Mouse (Mus musculus): ENCODE measurements around the gene Tas2r144. TPM values are rescaled to one million over a fixed set of nuclear protein-coding genes. Genes with fewer than 3 reads are reported as not detected.

The Tas2r144 gene
- polyA plus RNA-seq (2012; rRNA removed) = not detected in 2 replicates

GRCm38 (mm10) chr6:42215028-42215427, at the start of gene Tas2r144:
Gene Tas2r144, plus strand, starts transcription at chr6:42215328.
- WGBS = 82% methylated on average over 2 of the region's 2 CpGs
- Histone ChIP-seq H3K27me3 (ENCODE audit: control insufficient read depth, insufficient read depth, low read length) (no peaks in the 10 kb centered on the region), H3K27ac (ENCODE audit: insufficient read depth, low read length) (no peak within 1 kb of the TSS), H3K4me3 (replicated peaks; ENCODE audit: insufficient read depth, low read depth, low read length) (no peak within 1 kb of the TSS), H3K4me1 (ENCODE audit: control insufficient read depth, insufficient read depth, low read length) (no peaks in the 10 kb centered on the region)
- TF ChIP-seq POLR2A (IDR thresholded peaks at IDR 0.05; ENCODE audit: borderline replicate concordance, insufficient read depth, low read length) = no peak
- TF ChIP-seq CTCF (IDR thresholded peaks at IDR 0.05; ENCODE audit: borderline replicate concordance, insufficient read depth, low read depth, low read length) = no peak
- no peak for DNase-seq

- Histone ChIP-seq H3K27me3 (ENCODE audit: control insufficient read depth, insufficient read depth, low read length) (no peaks in the 10 kb centered on the region), H3K27ac (ENCODE audit: insufficient read depth, low read length) (no peak overlapping the region), H3K4me3 (replicated peaks; ENCODE audit: insufficient read depth, low read depth, low read length) (no peak overlapping the region), H3K4me1 (ENCODE audit: control insufficient read depth, insufficient read depth, low read length) (no peaks in the 10 kb centered on the region)
- DNase-seq = no peak
- WGBS = 50% methylated on average over 1 of the region's 1 CpGs
- TF ChIP-seq CTCF (IDR thresholded peaks at IDR 0.05; ENCODE audit: borderline replicate concordance, insufficient read depth, low read depth, low read length) = no peak
Observed at GRCm38 (mm10) chr6:42182462-42182861, 32.7 kb upstream of the Tas2r144 start.

- H3K27ac ChIP-seq (ENCODE audit: insufficient read depth, low read length) = no peak overlapping the region
- DNase-seq = no peak
- no peaks in the 10 kb centered on the region for H3K27me3 ChIP-seq (ENCODE audit: control insufficient read depth, insufficient read depth, low read length)
- TF ChIP-seq CTCF (IDR thresholded peaks at IDR 0.05; ENCODE audit: borderline replicate concordance, insufficient read depth, low read depth, low read length) (no peak), POLR2A (IDR thresholded peaks at IDR 0.05; ENCODE audit: borderline replicate concordance, insufficient read depth, low read length) (no peak)
- no peaks in the 10 kb centered on the region for H3K4me1 ChIP-seq (ENCODE audit: control insufficient read depth, insufficient read depth, low read length)
- WGBS = 54% methylated on average over 3 of the region's 3 CpGs
- no peak overlapping the region for H3K4me3 ChIP-seq (replicated peaks; ENCODE audit: insufficient read depth, low read depth, low read length)
Observed at GRCm38 (mm10) chr6:42186230-42186629, 28.9 kb upstream of the Tas2r144 start.

- Histone ChIP-seq H3K27me3 (ENCODE audit: control insufficient read depth, insufficient read depth, low read length) (no peaks in the 10 kb centered on the region), H3K4me1 (ENCODE audit: control insufficient read depth, insufficient read depth, low read length) (no peaks in the 10 kb centered on the region), H3K27ac (ENCODE audit: insufficient read depth, low read length) (no peak overlapping the region), H3K4me3 (replicated peaks; ENCODE audit: insufficient read depth, low read depth, low read length) (no peak overlapping the region)
- DNase-seq = peak in 1 of 2 experiments; percentile 11
- 28% methylated on average over 3 of the region's 3 CpGs for WGBS
- TF ChIP-seq POLR2A (IDR thresholded peaks at IDR 0.05; ENCODE audit: borderline replicate concordance, insufficient read depth, low read length) (no peak), CTCF (IDR thresholded peaks at IDR 0.05; ENCODE audit: borderline replicate concordance, insufficient read depth, low read depth, low read length) (no peak)
Observed at GRCm38 (mm10) chr6:42197710-42198109, 17.4 kb upstream of the Tas2r144 start.

- TF ChIP-seq CTCF (IDR thresholded peaks at IDR 0.05; ENCODE audit: borderline replicate concordance, insufficient read depth, low read depth, low read length) (no peak), POLR2A (IDR thresholded peaks at IDR 0.05; ENCODE audit: borderline replicate concordance, insufficient read depth, low read length) (no peak)
- no peaks in the 10 kb centered on the region for H3K27me3 ChIP-seq (ENCODE audit: control insufficient read depth, insufficient read depth, low read length)
- H3K4me3 ChIP-seq (replicated peaks; ENCODE audit: insufficient read depth, low read depth, low read length) = no peak overlapping the region
- no peak overlapping the region for H3K27ac ChIP-seq (ENCODE audit: insufficient read depth, low read length)
- no peaks in the 10 kb centered on the region for H3K4me1 ChIP-seq (ENCODE audit: control insufficient read depth, insufficient read depth, low read length)
- no peak for DNase-seq
- WGBS = 62% methylated on average over 1 of the region's 1 CpGs
Observed at GRCm38 (mm10) chr6:42199498-42199897, 15.6 kb upstream of the Tas2r144 start.

- Histone ChIP-seq H3K4me1 (ENCODE audit: control insufficient read depth, insufficient read depth, low read length) (no peaks in the 10 kb centered on the region), H3K27me3 (ENCODE audit: control insufficient read depth, insufficient read depth, low read length) (no peaks in the 10 kb centered on the region), H3K4me3 (replicated peaks; ENCODE audit: insufficient read depth, low read depth, low read length) (no peak overlapping the region), H3K27ac (ENCODE audit: insufficient read depth, low read length) (no peak overlapping the region)
- TF ChIP-seq CTCF (IDR thresholded peaks at IDR 0.05; ENCODE audit: borderline replicate concordance, insufficient read depth, low read depth, low read length) (no peak), POLR2A (IDR thresholded peaks at IDR 0.05; ENCODE audit: borderline replicate concordance, insufficient read depth, low read length) (no peak)
- peak; percentile 15 to 32 for DNase-seq
- WGBS = 14% methylated on average over 3 of the region's 3 CpGs
Observed at GRCm38 (mm10) chr6:42222286-42222685, 7.2 kb downstream of the Tas2r144 start.

- H3K27me3 ChIP-seq (ENCODE audit: control insufficient read depth, insufficient read depth, low read length) = no peaks in the 10 kb centered on the region
- TF ChIP-seq POLR2A (IDR thresholded peaks at IDR 0.05; ENCODE audit: borderline replicate concordance, insufficient read depth, low read length) = no peak
- no peak for TF ChIP-seq CTCF (IDR thresholded peaks at IDR 0.05; ENCODE audit: borderline replicate concordance, insufficient read depth, low read depth, low read length)
- H3K4me3 ChIP-seq (replicated peaks; ENCODE audit: insufficient read depth, low read depth, low read length) = no peak overlapping the region
- DNase-seq = no peak
- WGBS = 77% methylated on average over 4 of the region's 4 CpGs
- no peak overlapping the region for H3K27ac ChIP-seq (ENCODE audit: insufficient read depth, low read length)
- no peaks in the 10 kb centered on the region for H3K4me1 ChIP-seq (ENCODE audit: control insufficient read depth, insufficient read depth, low read length)
Observed at GRCm38 (mm10) chr6:42225046-42225445, 9.9 kb downstream of the Tas2r144 start.

- no peaks in the 10 kb centered on the region for H3K4me1 ChIP-seq (ENCODE audit: control insufficient read depth, insufficient read depth, low read length)
- no peak overlapping the region for H3K4me3 ChIP-seq (replicated peaks; ENCODE audit: insufficient read depth, low read depth, low read length)
- no peaks in the 10 kb centered on the region for H3K27me3 ChIP-seq (ENCODE audit: control insufficient read depth, insufficient read depth, low read length)
- no peak for TF ChIP-seq POLR2A (IDR thresholded peaks at IDR 0.05; ENCODE audit: borderline replicate concordance, insufficient read depth, low read length)
- peak; percentile 37; the same call in 1 of the 2 replicates for TF ChIP-seq CTCF (IDR thresholded peaks at IDR 0.05; ENCODE audit: borderline replicate concordance, insufficient read depth, low read depth, low read length)
- WGBS = 26% methylated on average over 17 of the region's 17 CpGs
- peak; percentile 51 to 62 for DNase-seq
- no peak overlapping the region for H3K27ac ChIP-seq (ENCODE audit: insufficient read depth, low read length)
Observed at GRCm38 (mm10) chr6:42227240-42228101, 12.3 kb downstream of the Tas2r144 start.
